Mouse (Mus musculus) gastrocnemius, adult 2 months (tissue): Measurements from ENCODE around the gene Ikzf2. TPM values are rescaled to one million over a fixed set of nuclear protein-coding genes. Genes with fewer than 3 reads are reported as not detected.

Source experiments
- DNase-seq: peaks from one replicate; pipeline ENCODE4 v3.0.0; 2022
- H3K27ac ChIP-seq: fragments of 200-600 bp; 2 replicates; pipeline ENCODE4 v1.8.1; 2022; ENCODE audit warnings: mild to moderate bottlenecking
- H3K4me3 ChIP-seq: fragments of 200-600 bp; 2 replicates; pipeline ENCODE4 v1.8.1; 2022; ENCODE audit warnings: mild to moderate bottlenecking, moderate library complexity
- CTCF ChIP-seq: fragments of 200-600 bp; IDR thresholded peaks from 2 replicates; pipeline ENCODE4 v1.8.1; 2022; ENCODE audit warnings: antibody characterized with exemption, mild to moderate bottlenecking, moderate library complexity
- intact Hi-C: fragments of 180-260 bp; cut with DNase I; formaldehyde crosslinking; loops from one replicate; pipeline ENCODE4 v1.15.1; 2025
- total RNA-seq, 2 experiments: library from RNA; stranded (reverse); gene quantifications; 2 replicates each; pipeline ENCODE4 v1.2.3; 2021

The Ikzf2 gene
- total RNA-seq, 2 experiments from 2014 or later = 15.0 to 24.4 TPM

GRCm38 (mm10) chr1:69656929-69657328 lies 30.1 kb downstream of the Ikzf2 start:
- Histone ChIP-seq H3K4me3 (peak overlapping the region; percentile 32), H3K27ac (peak overlapping the region; percentile 83)
- intact Hi-C loops = loop anchor here (10.0 kb wide), 1 partner anchor 152 kb away; no protein-coding TSS in a partner anchor
- DNase-seq = peak; percentile 85
- no peak for TF ChIP-seq CTCF

- H3K4me3 ChIP-seq = no peak overlapping the region; the same call in 1 of the 2 replicates
- intact Hi-C loops = loop anchor here (10.0 kb wide), 1 partner anchor 151 kb away; no protein-coding TSS in a partner anchor
- DNase-seq = no peak
- TF ChIP-seq CTCF = no peak
- peak overlapping the region; percentile 83 for H3K27ac ChIP-seq
These were observed 30.8 kb downstream of the Ikzf2 start for GRCm38 (mm10) chr1:69656047-69656782.

- no peak for DNase-seq
- TF ChIP-seq CTCF = no peak
- H3K27ac ChIP-seq = peak overlapping the region; percentile 83
- H3K4me3 ChIP-seq = no peak overlapping the region
- intact Hi-C loops = loop anchor here (10.0 kb wide), 1 partner anchor 151 kb away; no protein-coding TSS in a partner anchor
These were observed 31.7 kb downstream of the Ikzf2 start for GRCm38 (mm10) chr1:69655368-69655767.

GRCm38 (mm10) chr1:69654955-69655354 lies 32.1 kb downstream of the Ikzf2 start:
- H3K27ac ChIP-seq = peak overlapping the region; percentile 83
- DNase-seq = no peak
- no peak for TF ChIP-seq CTCF
- no peak overlapping the region for H3K4me3 ChIP-seq
- intact Hi-C loops = loop anchor here (10.0 kb wide), 1 partner anchor 150 kb away; no protein-coding TSS in a partner anchor

GRCm38 (mm10) chr1:69653419-69653818 lies 33.6 kb downstream of the Ikzf2 start:
- no peak for TF ChIP-seq CTCF
- intact Hi-C loops = loop anchor here (10.0 kb wide), 1 partner anchor 149 kb away; no protein-coding TSS in a partner anchor
- no peak overlapping the region for H3K27ac ChIP-seq
- no peak overlapping the region for H3K4me3 ChIP-seq
- DNase-seq = no peak

- no peak overlapping the region for H3K4me3 ChIP-seq
- TF ChIP-seq CTCF = no peak
- intact Hi-C loops = loop anchor here (5.0 kb wide), 1 partner anchor 44 kb away; the partner anchor contains the start of gene Ikzf2
- DNase-seq = no peak
- no peak overlapping the region for H3K27ac ChIP-seq
These were observed 43.9 kb downstream of the Ikzf2 start for GRCm38 (mm10) chr1:69643138-69643537.

- Histone ChIP-seq H3K4me3 (no peak overlapping the region), H3K27ac (peak overlapping the region; percentile 57)
- no peak for TF ChIP-seq CTCF
- DNase-seq = peak; percentile 68
- intact Hi-C loops = loop anchor here (5.0 kb wide), 1 partner anchor 45 kb away; the partner anchor contains the start of gene Ikzf2
These were observed 45.1 kb downstream of the Ikzf2 start for GRCm38 (mm10) chr1:69641986-69642385.

- intact Hi-C loops = no loop called here
These were observed 48.7 kb downstream of the Ikzf2 start for GRCm38 (mm10) chr1:69638321-69638720.

GRCm38 (mm10) chr1:69637907-69638306 lies 49.1 kb downstream of the Ikzf2 start:
- no peak for DNase-seq
- Histone ChIP-seq H3K27ac (peak overlapping the region; percentile 49), H3K4me3 (no peak overlapping the region)
- TF ChIP-seq CTCF = no peak
- intact Hi-C loops = no loop called here

More at GRCm38 (mm10) chr1:69638321-69638720, 48.7 kb downstream of the Ikzf2 start:
- Histone ChIP-seq H3K27ac (peak overlapping the region; percentile 49), H3K4me3 (no peak overlapping the region)
- DNase-seq = no peak
- no peak for TF ChIP-seq CTCF

GRCm38 (mm10) chr1:69634259-69634658 lies 52.8 kb downstream of the Ikzf2 start:
- no peak for DNase-seq
- Histone ChIP-seq H3K4me3 (no peak overlapping the region), H3K27ac (peak overlapping the region; percentile 69)
- TF ChIP-seq CTCF = no peak
- intact Hi-C loops = no loop called here

GRCm38 (mm10) chr1:69630508-69630907 lies 56.5 kb downstream of the Ikzf2 start:
- H3K4me3 ChIP-seq = no peak overlapping the region; the same call in 1 of the 2 replicates
- peak overlapping the region; percentile 58 for H3K27ac ChIP-seq
- DNase-seq = no peak
- intact Hi-C loops = no loop called here
- no peak for TF ChIP-seq CTCF

GRCm38 (mm10) chr1:69629513-69629912 lies 57.5 kb downstream of the Ikzf2 start:
- DNase-seq = no peak

GRCm38 (mm10) chr1:69612076-69612475 lies 75.0 kb downstream of the Ikzf2 start:
- Histone ChIP-seq H3K27ac (no peak overlapping the region), H3K4me3 (no peak overlapping the region)
- TF ChIP-seq CTCF = no peak
- no peak for DNase-seq
- intact Hi-C loops = no loop called here

More at GRCm38 (mm10) chr1:69629513-69629912, 57.5 kb downstream of the Ikzf2 start:
- no peak for TF ChIP-seq CTCF
- Histone ChIP-seq H3K27ac (peak overlapping the region; percentile 20; the same call in 1 of the 2 replicates), H3K4me3 (no peak overlapping the region)
- intact Hi-C loops = no loop called here
